Mouse (Mus musculus) CH12.LX (cell line): ENCODE results near the gene Robo2. TPM values are rescaled to one million over a fixed set of nuclear protein-coding genes. Genes with fewer than 3 reads are reported as not detected.

Experiments used
- DNase-seq: peaks from one replicate; pipeline ENCODE4 v3.0.0-alpha.2; 2013; ENCODE audit errors: extremely low read depth
- H3K27ac ChIP-seq: 2 replicates; pipeline ENCODE4 v1.5.1; 2012; ENCODE audit warnings: low read depth, mild to moderate bottlenecking, control low read depth, moderate library complexity; ENCODE audit not compliant: insufficient read depth
- H3K27me3 ChIP-seq: replicated peaks from 2 replicates; pipeline ENCODE3; 2012; ENCODE audit warnings: inconsistent platforms
- H3K36me3 ChIP-seq, 2 experiments: replicated peaks in 1 of 2; 2 replicates each; pipeline versions ENCODE3 to v1.6.1; 2012; ENCODE audit warnings: inconsistent platforms in 1 of 2, low read length in 1 of 2, mild to moderate bottlenecking in 1 of 2, mixed read lengths in 1 of 2, moderate library complexity in 1 of 2; ENCODE audit not compliant: control insufficient read depth in 1 of 2, insufficient read depth in 1 of 2
- H3K4me1 ChIP-seq, 2 experiments: 2 replicates each; pipeline ENCODE4 v1.6.1; 2012; ENCODE audit warnings: inconsistent platforms in 1 of 2, moderate library complexity in 1 of 2; ENCODE audit not compliant: insufficient read depth in 2 of 2, control insufficient read depth in 1 of 2
- H3K4me2 ChIP-seq: 2 replicates; pipeline ENCODE4 v1.6.1; 2012; ENCODE audit warnings: low read depth, mild to moderate bottlenecking, control low read depth; ENCODE audit not compliant: poor library complexity, insufficient read depth, severe bottlenecking
- H3K4me3 ChIP-seq, 3 experiments: fragments of 150-350 bp in 1 of 3; sonication (generic) in 1 of 3; replicated peaks in 1 of 3; 2 replicates each; pipeline versions ENCODE3 to v1.5.1; 2011 to 2012; ENCODE audit warnings: low read depth in 2 of 3, low read length in 2 of 3, mild to moderate bottlenecking in 2 of 3, moderate library complexity in 2 of 3, control low read depth in 1 of 3, improper control_type of control experiment in 1 of 3, inconsistent platforms in 1 of 3, mixed read lengths in 1 of 3; ENCODE audit not compliant: poor library complexity in 1 of 3
- H3K79me2 ChIP-seq: replicated peaks from 2 replicates; pipeline ENCODE4 v1.6.1; 2012; ENCODE audit warnings: mild to moderate bottlenecking, moderate library complexity; ENCODE audit not compliant: control insufficient read depth, poor library complexity, insufficient read depth, severe bottlenecking; ENCODE audit errors: extremely low read depth
- H3K9ac ChIP-seq: 2 replicates; pipeline ENCODE4 v1.6.1; 2012; ENCODE audit warnings: low read depth, mild to moderate bottlenecking, control low read depth, moderate library complexity; ENCODE audit not compliant: insufficient read depth
- H3K9me3 ChIP-seq: replicated peaks from 2 replicates; pipeline ENCODE3; 2012; ENCODE audit warnings: low read length, inconsistent platforms, mixed read lengths
- BHLHE40 ChIP-seq: IDR thresholded peaks from 2 replicates; pipeline ENCODE4 v1.6.1; 2011; ENCODE audit warnings: mild to moderate bottlenecking, low read depth, low read length, improper control_type of control experiment
- CHD1 ChIP-seq: IDR thresholded peaks from 2 replicates; pipeline ENCODE4 v1.6.1; 2012; ENCODE audit warnings: low read depth, low read length, improper control_type of control experiment, inconsistent platforms
- CHD2 ChIP-seq: IDR thresholded peaks from 2 replicates; pipeline ENCODE4 v1.6.1; 2011; ENCODE audit warnings: low read length, improper control_type of control experiment
- E2F4 ChIP-seq: IDR thresholded peaks from 2 replicates; pipeline ENCODE4 v1.6.1; 2011; ENCODE audit warnings: low read depth, low read length, improper control_type of control experiment; ENCODE audit not compliant: insufficient replicate concordance
- ELF1 ChIP-seq: IDR thresholded peaks from 2 replicates; pipeline ENCODE4 v1.6.1; 2014; ENCODE audit warnings: low read depth, mild to moderate bottlenecking, inconsistent platforms, low read length, improper control_type of control experiment
- EP300 ChIP-seq: IDR thresholded peaks from 2 replicates; pipeline ENCODE4 v1.6.1; 2011; ENCODE audit warnings: low read length, improper control_type of control experiment
- GABPA ChIP-seq: IDR thresholded peaks from 2 replicates; pipeline ENCODE4 v1.6.1; 2012; ENCODE audit warnings: low read depth, low read length, improper control_type of control experiment, inconsistent platforms; ENCODE audit not compliant: insufficient replicate concordance
- IRF4 ChIP-seq: IDR thresholded peaks from 2 replicates; pipeline ENCODE4 v1.6.1; 2014; ENCODE audit warnings: low read depth, mild to moderate bottlenecking, inconsistent platforms, low read length, improper control_type of control experiment
- MAX ChIP-seq: IDR thresholded peaks from 2 replicates; pipeline ENCODE4 v1.6.1; 2011; ENCODE audit warnings: low read length, improper control_type of control experiment
- MYC ChIP-seq: IDR thresholded peaks from 2 replicates; pipeline ENCODE4 v1.6.1; 2011; ENCODE audit warnings: low read depth, mild to moderate bottlenecking, improper control_type of control experiment, low read length
- PAX5 ChIP-seq: IDR thresholded peaks from 2 replicates; pipeline ENCODE4 v1.6.1; 2012; ENCODE audit warnings: low read length, inconsistent platforms, mixed read lengths
- POLR2A ChIP-seq: IDR thresholded peaks from 2 replicates; pipeline ENCODE4 v1.6.1; 2011; ENCODE audit warnings: low read depth, mild to moderate bottlenecking, improper control_type of control experiment, low read length
- SIN3A ChIP-seq: IDR thresholded peaks from 2 replicates; pipeline ENCODE4 v1.6.1; 2012; ENCODE audit warnings: low read length, improper control_type of control experiment, inconsistent platforms
- SMC3 ChIP-seq: IDR thresholded peaks from 2 replicates; pipeline ENCODE4 v1.6.1; 2011; ENCODE audit warnings: low read depth, low read length, improper control_type of control experiment
- TBP ChIP-seq: conservative IDR thresholded peaks from 2 replicates; pipeline ENCODE4 v1.6.1; 2011; ENCODE audit warnings: low read depth, low read length, improper control_type of control experiment
- TCF12 ChIP-seq: IDR thresholded peaks from 2 replicates; pipeline ENCODE4 v1.6.1; 2014; ENCODE audit warnings: low read depth, mild to moderate bottlenecking, inconsistent platforms, low read length, improper control_type of control experiment
- UBTF ChIP-seq: IDR thresholded peaks from 2 replicates; pipeline ENCODE4 v1.6.1; 2012; ENCODE audit warnings: low read depth, mild to moderate bottlenecking, inconsistent platforms, low read length, improper control_type of control experiment, moderate library complexity
- USF2 ChIP-seq: conservative IDR thresholded peaks from 2 replicates; pipeline ENCODE4 v1.6.1; 2011; ENCODE audit warnings: low read depth, low read length, improper control_type of control experiment
- ZKSCAN1 ChIP-seq: IDR thresholded peaks from 2 replicates; pipeline ENCODE4 v1.6.1; 2012; ENCODE audit warnings: low read depth, inconsistent platforms, low read length, improper control_type of control experiment, borderline replicate concordance
- ZNF384 ChIP-seq: IDR thresholded peaks from 2 replicates; pipeline ENCODE4 v1.6.1; 2012; ENCODE audit warnings: low read depth, low read length, improper control_type of control experiment, inconsistent platforms
- dilution Hi-C: fragments of 300-500 bp; cut with MboI; formaldehyde crosslinking; loops from 2 replicates; pipeline ENCODE4 v1.14.3; 2020; ENCODE audit warnings: low sequenced_read_pairs; ENCODE audit not compliant: extremely low pct_unique_long_range_greater_than_20kb, extremely low pct_ligation_motif_present
- in situ Hi-C: fragments of 300-500 bp; cut with MboI; formaldehyde crosslinking; loops from 3 replicates; pipeline ENCODE4 v1.14.3; 2019; ENCODE audit warnings: low sequenced_read_pairs, low pct_ligation_motif_present, low pct_unique_long_range_greater_than_20kb, mixed read lengths
- polyA plus RNA-seq: library from polyadenylated mRNA; unstranded; fragments of >175 nt; gene quantifications from 2 replicates; pipeline ENCODE4 v1.2.1, GENCODE M21; 2012; ENCODE audit warnings: low read depth; ENCODE audit not compliant: insufficient read length
- total RNA-seq, 2 experiments: library from RNA; depleted of rRNA; stranded (reverse); fragments of 300-350 nt in 1 of 2; fragments of >200 nt in 1 of 2; gene quantifications; 2 replicates each; pipeline ENCODE4 v1.2.3; 2012 to 2014

Robo2 gene
- total and polyA plus RNA-seq, 3 experiments: not detected

DNA sequence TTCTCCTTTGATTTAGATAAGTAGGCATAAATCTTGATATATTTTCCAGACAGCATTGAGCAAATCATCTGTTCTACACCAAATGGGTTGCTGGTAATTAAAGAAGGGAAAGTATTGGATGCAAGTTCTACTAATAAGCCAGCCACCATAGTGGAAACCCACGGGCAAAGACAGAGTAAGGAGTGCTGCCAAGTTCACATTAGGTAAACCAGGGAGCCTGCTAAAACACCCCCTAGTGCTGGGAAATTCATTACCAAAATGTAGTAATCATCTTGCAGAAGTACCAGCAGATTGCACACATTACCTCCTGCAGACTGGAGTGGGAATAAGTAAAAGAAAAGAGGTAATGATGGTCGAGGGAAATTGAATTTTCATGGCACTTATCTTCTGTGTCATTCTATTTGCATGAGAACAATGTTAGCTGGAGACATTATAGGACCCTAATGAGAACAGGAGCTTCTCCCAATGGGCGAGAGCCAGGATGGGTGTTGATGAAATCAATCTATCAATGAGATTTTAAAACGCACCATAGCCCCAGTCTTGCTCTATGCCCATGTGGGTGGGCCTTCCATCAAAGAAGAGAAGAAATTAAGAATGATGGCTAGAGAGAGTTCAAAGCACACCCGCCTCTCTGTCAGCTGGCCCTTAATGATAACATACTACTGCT lies 104.6 kb downstream of the Robo2 start:
- Histone ChIP-seq H3K4me2 (no peak overlapping the region), H3K27ac (no peak overlapping the region), H3K9me3 (peaks cover 47% of the 10 kb centered on the region), H3K4me3 (no peak overlapping the region), H3K9ac (no peak overlapping the region), H3K27me3 (no peaks in the 10 kb centered on the region), H3K36me3 (no peaks in the 10 kb centered on the region), H3K79me2 (no peaks in the 10 kb centered on the region), H3K4me1 (no peaks in the 10 kb centered on the region)
- no peak for DNase-seq
- in situ Hi-C loops: no loop called here
- TF ChIP-seq CHD1: no peak
- dilution Hi-C loops: no loop called here

- Histone ChIP-seq H3K4me2 (no peak overlapping the region), H3K36me3 (no peaks in the 10 kb centered on the region), H3K27ac (no peak overlapping the region), H3K9ac (no peak overlapping the region), H3K27me3 (no peaks in the 10 kb centered on the region), H3K4me1 (no peaks in the 10 kb centered on the region), H3K79me2 (no peaks in the 10 kb centered on the region), H3K9me3 (peaks cover 56% of the 10 kb centered on the region), H3K4me3 (no peak overlapping the region)
- TF ChIP-seq TCF12 (no peak), ELF1 (no peak), SMC3 (no peak), IRF4 (no peak), PAX5 (no peak), GABPA (no peak), USF2 (no peak)
- DNase-seq: no peak
- dilution Hi-C loops: no loop called here
- in situ Hi-C loops: no loop called here
Observed at GRCm38 (mm10) chr16:74287878-74288277, 123.7 kb downstream of the Robo2 start.

GRCm38 (mm10) chr16:74282549-74282948 lies 129.1 kb downstream of the Robo2 start:
- TF ChIP-seq TBP: no peak
- no peak for TF ChIP-seq ZNF384
- no peak for TF ChIP-seq POLR2A
- TF ChIP-seq E2F4: no peak
- TF ChIP-seq BHLHE40: no peak
- TF ChIP-seq GABPA: no peak
- TF ChIP-seq CHD2: no peak
- no peak for TF ChIP-seq EP300
- TF ChIP-seq TCF12: no peak
- no peak for TF ChIP-seq ELF1
- no peak for TF ChIP-seq UBTF
- TF ChIP-seq CHD1: no peak
- TF ChIP-seq MYC: no peak
- no peak for TF ChIP-seq USF2
- TF ChIP-seq SIN3A: no peak
- no peak for TF ChIP-seq ZKSCAN1
- TF ChIP-seq MAX: no peak
- Histone ChIP-seq H3K4me3 (no peak overlapping the region), H3K4me1 (no peaks in the 10 kb centered on the region), H3K4me2 (no peak overlapping the region), H3K36me3 (no peaks in the 10 kb centered on the region), H3K9me3 (peaks cover 65% of the 10 kb centered on the region), H3K27me3 (no peaks in the 10 kb centered on the region), H3K9ac (no peak overlapping the region), H3K79me2 (no peaks in the 10 kb centered on the region), H3K27ac (no peak overlapping the region)
- dilution Hi-C loops (no loop called here), in situ Hi-C loops (no loop called here)
- no peak for DNase-seq
